Mouse (Mus musculus) brain, adult 10 weeks (tissue): Measurements from ENCODE around the gene Mterf4. TPM values are rescaled to one million over a fixed set of nuclear protein-coding genes. Genes with fewer than 3 reads are reported as not detected.

Experiments
- polyA plus RNA-seq: library from polyadenylated mRNA; stranded (reverse); fragments of 350-450 nt; fragmentation: Illumina TruSeq; extraction: RNeasy Lipid Tissue Mini Kit (QIAGEN cat#74804); gene quantifications from one replicate; pipeline ENCODE4 v1.2.3, GENCODE M21; 2015; ENCODE audit warnings: low read depth, low replicate concordance

The Mterf4 gene
- 29.9 TPM for polyA plus RNA-seq

DNA sequence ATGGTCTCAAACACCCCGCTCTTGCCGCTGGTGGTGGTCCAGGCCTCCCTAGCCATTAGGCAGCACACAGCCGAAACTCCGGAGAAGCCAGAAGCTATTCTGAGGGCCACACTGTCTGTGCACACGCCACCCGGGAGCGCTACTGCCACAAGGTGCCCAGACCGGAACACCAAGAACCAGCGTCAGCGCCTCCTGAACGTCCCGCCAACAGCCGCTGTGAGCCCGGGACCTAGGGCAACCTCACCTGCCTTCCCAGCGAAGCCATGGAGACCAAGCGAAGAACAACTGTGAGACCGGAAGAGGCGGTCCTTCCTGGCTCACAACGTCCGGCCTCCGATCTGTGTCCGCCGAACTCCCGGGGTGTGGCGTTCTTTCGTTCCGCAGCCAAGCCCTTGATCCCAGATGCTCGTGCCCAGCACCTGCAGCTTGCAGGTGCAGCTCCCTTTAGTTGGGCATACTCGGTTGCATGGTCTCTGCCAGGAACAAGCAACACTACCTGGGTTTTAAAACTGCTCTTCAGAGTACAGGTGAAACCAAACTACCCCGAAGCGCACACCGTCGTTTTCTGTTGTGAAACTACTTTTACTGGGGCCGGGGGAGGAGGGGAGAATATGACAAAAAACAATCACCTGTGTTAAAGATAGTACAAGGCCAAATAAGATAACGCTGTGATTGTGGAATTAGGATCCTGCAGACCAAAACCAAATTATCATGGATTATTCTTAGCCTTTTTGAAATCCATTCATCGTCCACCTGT lies at the start of gene Mterf4:
Gene Mterf4, minus strand, starts transcription at position 335 of the 757 bp plus-strand sequence.

GRCm38 (mm10) chr1:93342648-93343503 lies 37.2 kb upstream of the Mterf4 start, which contains the start of the genes Ppp1r7 and Pask:
TSS of gene Ppp1r7 (plus strand) at chr1:93342854.
TSS of gene Pask (minus strand) at chr1:93343482.

Other genes starting within 250 kb of the Mterf4 start
- 352 TPM for gene Kif1a, start 204.0 kb downstream of the Mterf4 start, polyA plus RNA-seq
- gene Agxt, start 170.7 kb downstream of the Mterf4 start, polyA plus RNA-seq = not detected
- gene 2310007B03Rik, start 145.0 kb downstream of the Mterf4 start, polyA plus RNA-seq = not detected
- 0.61 TPM for gene Crocc2, start 137.2 kb downstream of the Mterf4 start, polyA plus RNA-seq
- gene Sned1, start 70.1 kb downstream of the Mterf4 start, polyA plus RNA-seq = 9.7 TPM
- 67.5 TPM for gene Ppp1r7, start 36.9 kb upstream of the Mterf4 start, polyA plus RNA-seq
- gene Pask, start 37.6 kb upstream of the Mterf4 start, polyA plus RNA-seq = 2.9 TPM
- 0.92 TPM for gene Ano7, start 68.0 kb upstream of the Mterf4 start, polyA plus RNA-seq
- gene Hdlbp, start 172.9 kb upstream of the Mterf4 start, polyA plus RNA-seq = 80.4 TPM
- gene Farp2, start 206.2 kb upstream of the Mterf4 start, polyA plus RNA-seq = 5.6 TPM